Mouse (Mus musculus) B cell, adult 62 days (primary cell): ENCODE measurements around the gene Laptm4a. TPM values are rescaled to one million over a fixed set of nuclear protein-coding genes. Genes with fewer than 3 reads are reported as not detected.

ENCODE experiments used
- total RNA-seq: library from RNA; stranded (reverse); gene quantifications from 4 replicates; pipeline ENCODE4 v1.2.4, GENCODE M21; 2023

Gene Laptm4a
- total RNA-seq: 94.7 to 103 TPM (median 99.8 TPM) in 4 replicates

DNA sequence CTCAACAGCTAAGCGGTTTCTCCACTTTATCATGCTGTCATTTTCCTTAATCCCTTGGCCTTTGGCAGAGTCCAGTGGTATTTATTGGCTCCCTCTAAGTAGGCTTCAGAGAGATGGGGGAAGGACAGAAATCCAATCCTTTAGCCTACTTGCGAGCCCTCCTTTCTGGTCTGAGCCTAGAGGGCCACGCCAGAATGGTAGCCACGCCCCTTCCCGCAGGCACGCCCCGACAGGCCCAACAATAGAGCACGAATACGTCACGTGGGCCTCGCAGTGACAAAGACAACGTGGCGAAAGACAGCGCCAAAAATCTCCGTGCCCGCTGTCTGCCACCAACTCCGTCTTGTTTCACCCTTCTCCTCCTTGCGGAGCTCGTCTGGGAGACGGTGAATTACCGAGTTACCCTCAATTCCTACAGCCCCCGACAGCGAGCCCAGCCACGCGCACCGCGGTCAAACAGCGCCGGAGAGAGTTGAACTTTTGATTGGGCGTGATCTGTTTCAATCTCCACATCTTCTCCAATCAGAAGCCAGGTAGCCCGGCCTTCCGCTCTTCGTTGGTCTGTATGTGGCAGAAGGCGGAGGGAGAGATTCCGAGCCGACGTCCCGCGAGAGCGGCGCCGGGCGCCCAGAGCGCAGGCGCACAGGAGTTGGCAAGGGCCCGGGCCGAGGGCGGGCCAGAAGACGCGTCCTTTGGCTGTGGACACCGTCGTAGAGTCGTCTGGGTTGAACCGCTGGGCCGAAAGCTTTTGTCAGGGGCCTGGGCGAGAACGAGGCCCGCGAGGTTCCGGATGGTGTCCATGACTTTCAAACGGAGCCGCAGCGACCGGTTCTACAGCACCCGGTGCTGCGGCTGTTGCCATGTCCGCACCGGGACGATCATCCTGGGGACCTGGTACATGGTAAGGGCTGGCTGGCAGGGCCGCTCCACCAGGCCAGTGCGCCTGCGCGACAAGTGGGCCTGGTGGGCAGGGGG is at the start of gene Laptm4a:
TSS of gene Laptm4a (plus strand) at position 271 of the 975 bp plus-strand sequence.

DNA sequence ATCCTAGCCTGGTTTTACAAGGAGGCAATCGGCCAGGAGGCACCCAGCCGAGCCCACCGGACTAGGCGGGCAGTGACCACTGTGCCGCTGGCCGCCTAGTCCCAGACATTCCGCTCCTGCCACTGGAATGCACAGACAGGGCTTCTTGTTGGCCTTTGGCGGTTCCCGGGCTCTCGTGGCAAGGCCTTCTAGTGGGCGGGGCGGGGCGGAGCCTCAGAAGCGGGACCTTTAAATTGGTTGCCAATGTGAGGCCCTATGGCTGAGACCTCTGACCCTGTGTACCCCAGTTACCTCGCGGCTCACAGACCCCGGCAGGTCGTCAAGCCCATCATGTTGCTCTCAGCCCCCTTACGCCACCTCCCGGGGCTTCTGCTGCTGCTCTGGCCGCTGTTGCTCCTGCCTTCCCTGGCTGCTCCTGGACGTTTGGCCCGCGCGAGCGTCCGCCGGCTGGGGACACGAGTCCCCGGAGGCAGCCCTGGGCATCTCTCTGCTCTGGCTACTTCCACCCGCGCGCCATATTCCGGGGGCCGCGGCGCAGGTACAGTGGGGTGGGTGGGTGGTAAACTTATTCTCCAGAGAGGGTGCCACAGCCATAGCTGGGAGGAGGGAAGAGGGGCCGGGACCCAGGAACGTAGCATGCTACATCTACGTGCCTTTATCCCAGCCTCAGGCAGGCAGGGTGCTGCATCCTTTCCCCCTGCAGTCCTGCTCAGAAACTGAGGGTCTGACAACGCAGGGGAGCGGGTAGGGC is 26.4 kb downstream of the Laptm4a start, which contains the start of gene Matn3:
TSS of gene Matn3 (plus strand) at position 216 of the 751 bp plus-strand sequence.

DNA sequence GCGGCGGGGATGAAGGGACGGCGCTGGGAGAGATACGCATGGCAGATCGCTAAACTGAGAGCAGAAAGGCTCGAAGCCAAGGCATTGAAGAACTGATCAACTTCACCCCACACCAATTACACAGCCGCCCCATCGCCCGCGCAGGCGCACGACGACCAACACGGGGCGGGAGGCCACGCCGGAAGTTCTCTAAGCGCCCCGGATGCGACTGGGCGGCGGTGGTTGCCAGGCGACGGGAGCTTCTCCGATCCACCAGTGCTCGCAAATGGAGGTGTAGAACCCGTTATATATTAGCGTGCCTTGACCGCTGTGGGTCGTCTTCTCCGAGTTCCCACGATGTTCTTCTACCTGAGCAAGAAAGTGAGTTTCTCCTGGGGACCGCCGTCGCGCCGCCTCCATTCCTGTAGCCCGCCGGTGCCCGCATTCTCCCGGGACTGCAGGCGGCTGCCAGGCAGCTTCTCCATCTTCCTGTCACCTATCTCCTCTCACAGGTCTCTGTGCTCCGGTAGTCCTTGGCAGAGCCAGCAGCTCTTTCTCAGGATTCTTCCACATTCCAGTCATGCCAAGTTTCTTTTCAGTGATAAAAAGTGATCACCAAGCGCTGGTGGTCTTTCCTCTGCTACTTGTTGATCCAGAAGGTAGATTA is 52.5 kb downstream of the Laptm4a start, which contains the start of gene Wdr35:
TSS of gene Wdr35 (plus strand) at position 73 of the 646 bp plus-strand sequence.

Other genes with a start within 250 kb of the Laptm4a start
- 246 to 259 TPM (median 254 TPM) in 4 replicates for gene Pum2, start 247.5 kb upstream of the Laptm4a start, total RNA-seq
- gene Sdc1, start 150.3 kb upstream of the Laptm4a start, total RNA-seq: 11.4 to 13.7 TPM (median 13.3 TPM) in 4 replicates
- gene Matn3, start 26.3 kb downstream of the Laptm4a start, total RNA-seq: not detected in 4 replicates
- gene Wdr35, start 52.2 kb downstream of the Laptm4a start, total RNA-seq: 1.1 to 3.5 TPM (median 3.3 TPM) in 4 replicates
- gene Ttc32, start 108.3 kb downstream of the Laptm4a start, total RNA-seq: 14.7 to 17.5 TPM (median 15.9 TPM) in 4 replicates